Mouse (Mus musculus): ENCODE data around the gene Csmd2.

DNA sequence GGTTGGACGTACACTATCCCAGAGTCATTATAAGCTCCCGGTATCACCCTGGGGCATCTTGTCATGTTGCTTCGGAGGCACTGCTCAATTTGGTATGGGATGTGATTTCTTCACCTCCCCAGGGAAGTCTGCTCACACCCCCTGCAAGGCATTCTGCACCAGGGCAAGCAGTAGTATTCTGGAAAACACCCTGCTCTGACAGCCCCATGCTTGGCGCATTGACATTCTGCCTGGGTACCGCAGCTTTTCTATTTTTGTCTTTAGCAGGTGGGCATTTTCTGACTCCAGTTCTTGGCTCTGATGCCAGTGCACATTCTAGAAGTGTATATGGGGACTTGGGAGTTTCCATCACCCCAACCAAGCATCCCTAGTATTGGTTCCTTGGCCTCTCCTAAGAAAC is 111.9 kb downstream of the Csmd2 start:
- no peak for TF ChIP-seq POLR2A (IDR thresholded peaks at IDR 0.05; ENCODE audit: low read depth, low read length)
- TF ChIP-seq CTCF (conservative IDR thresholded peaks at IDR 0.05; ENCODE audit: insufficient read depth, insufficient read length, low read depth, low read length) = no peak
